Mouse (Mus musculus) bone marrow macrophage, adult 2 months (primary cell): ENCODE data around the gene Map10. TPM values are rescaled to one million over a fixed set of nuclear protein-coding genes. Genes with fewer than 3 reads are reported as not detected.

Source experiments
- H3K27ac ChIP-seq: 2 replicates; pipeline ENCODE4 v1.5.1; 2012; ENCODE audit warnings: low read depth, low read length; ENCODE audit not compliant: insufficient read depth
- H3K4me1 ChIP-seq: 2 replicates; pipeline ENCODE4 v1.6.1; 2012; ENCODE audit warnings: low read length; ENCODE audit not compliant: control insufficient read depth, insufficient read depth
- H3K4me3 ChIP-seq: 2 replicates; pipeline ENCODE4 v1.5.1; 2012; ENCODE audit warnings: mild to moderate bottlenecking, low read length, moderate library complexity; ENCODE audit not compliant: insufficient read depth
- CTCF ChIP-seq: IDR thresholded peaks from 2 replicates; pipeline ENCODE4 v1.5.1; 2012; ENCODE audit warnings: low read depth, mild to moderate bottlenecking, low read length, moderate library complexity
- POLR2A ChIP-seq: IDR thresholded peaks from 2 replicates; pipeline ENCODE4 v1.6.1; 2012; ENCODE audit warnings: mild to moderate bottlenecking, low read depth, low read length, borderline replicate concordance
- polyA plus RNA-seq: library from polyadenylated mRNA; stranded (reverse); fragments of >200 nt; gene quantifications from 2 replicates; pipeline ENCODE4 v1.2.4, GENCODE M21; 2012; ENCODE audit not compliant: missing spikeins, insufficient read depth, insufficient read length

Map10 gene
- polyA plus RNA-seq, 1 experiment = 0.92 TPM

DNA sequence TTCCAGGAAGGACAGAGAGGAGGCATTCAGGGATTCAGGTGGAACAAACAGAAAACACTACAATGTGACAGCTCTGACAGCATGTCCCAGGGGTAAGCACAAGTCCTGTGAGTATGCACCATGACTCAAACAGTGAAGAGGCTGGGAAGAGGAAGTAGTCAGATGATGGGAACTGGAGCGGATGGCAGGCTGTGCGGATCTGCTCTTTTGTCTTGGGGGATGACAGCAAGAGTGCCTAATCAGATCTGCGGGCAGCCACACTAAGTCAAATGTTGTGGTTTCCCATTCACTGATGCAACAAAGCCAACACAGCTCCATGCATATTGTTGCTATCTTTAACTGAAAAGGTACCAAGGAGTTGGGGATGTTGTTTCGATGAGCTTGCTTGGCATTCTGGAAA lies 20.2 kb upstream of the Map10 start:
- Histone ChIP-seq H3K27ac (no peak overlapping the region), H3K4me3 (no peak overlapping the region), H3K4me1 (peaks cover 24% of the 10 kb centered on the region)
- TF ChIP-seq POLR2A = no peak

DNA sequence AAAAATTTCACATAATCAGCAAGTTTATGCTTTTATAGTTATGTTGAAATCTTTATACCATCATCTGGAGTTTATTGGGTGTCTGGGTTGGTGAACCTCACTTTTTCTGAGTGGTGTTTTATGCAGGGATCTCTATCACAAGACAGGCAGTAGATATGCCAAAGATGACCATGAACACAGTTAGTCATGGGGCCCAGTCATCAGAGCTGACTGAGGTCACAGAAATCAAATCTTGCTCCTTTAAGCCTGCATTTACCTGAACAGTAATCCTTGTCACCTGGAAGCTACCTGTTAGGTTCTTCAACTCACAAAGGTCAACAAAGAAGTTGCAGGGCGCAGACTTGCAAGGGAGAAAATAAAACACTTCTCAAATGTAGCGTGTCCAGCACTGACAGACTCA lies 14.8 kb upstream of the Map10 start:
- TF ChIP-seq POLR2A (no peak), CTCF (no peak)
- Histone ChIP-seq H3K4me1 (peaks cover 7% of the 10 kb centered on the region), H3K4me3 (no peak overlapping the region), H3K27ac (no peak overlapping the region)

DNA sequence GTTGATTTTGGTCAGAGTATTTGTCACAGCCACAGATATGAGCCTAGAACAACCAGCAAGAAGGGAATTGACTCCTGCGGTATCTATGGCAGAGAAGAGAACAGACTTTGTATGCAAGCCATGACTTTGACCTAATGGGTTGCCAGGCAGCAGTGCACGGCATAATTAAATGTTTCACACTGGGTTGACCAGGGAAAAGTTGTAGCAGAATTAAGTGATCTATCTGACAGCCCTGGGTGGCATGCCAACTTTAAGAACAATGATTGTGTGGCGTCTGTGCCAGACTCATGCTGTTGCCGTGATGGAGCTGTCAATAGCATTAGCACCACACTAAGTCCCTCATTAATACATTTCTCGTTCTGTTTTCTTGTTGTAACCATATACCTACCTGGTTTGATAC lies 11.1 kb upstream of the Map10 start:
- Histone ChIP-seq H3K4me3 (no peak overlapping the region), H3K27ac (no peak overlapping the region), H3K4me1 (no peaks in the 10 kb centered on the region; the same call in 1 of the 2 replicates)
- TF ChIP-seq POLR2A (no peak), CTCF (no peak)

DNA sequence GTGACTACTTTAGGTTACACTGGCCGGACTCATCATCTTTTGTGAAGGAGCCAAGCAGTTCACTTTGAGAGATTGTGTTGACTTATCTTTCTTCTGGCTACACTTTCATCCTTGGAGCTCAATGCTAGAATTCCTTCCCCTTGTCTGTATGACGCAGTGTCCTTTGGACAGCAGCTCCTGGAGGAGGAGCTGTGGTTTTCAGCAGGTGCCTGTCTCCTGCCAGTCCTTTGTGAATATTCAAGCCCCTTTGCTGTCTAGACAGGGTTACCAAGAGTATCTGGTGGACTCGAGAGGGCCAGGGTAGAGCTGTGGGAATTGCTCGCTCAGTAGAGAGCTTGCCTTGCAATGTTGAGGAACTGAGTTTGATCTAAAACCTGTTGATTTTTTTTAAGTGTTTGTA lies 10.7 kb upstream of the Map10 start:
- Histone ChIP-seq H3K4me3 (no peak overlapping the region), H3K27ac (no peak overlapping the region), H3K4me1 (peaks cover under 1% of the 10 kb centered on the region; the same call in 1 of the 2 replicates)
- TF ChIP-seq CTCF (no peak), POLR2A (no peak)

DNA sequence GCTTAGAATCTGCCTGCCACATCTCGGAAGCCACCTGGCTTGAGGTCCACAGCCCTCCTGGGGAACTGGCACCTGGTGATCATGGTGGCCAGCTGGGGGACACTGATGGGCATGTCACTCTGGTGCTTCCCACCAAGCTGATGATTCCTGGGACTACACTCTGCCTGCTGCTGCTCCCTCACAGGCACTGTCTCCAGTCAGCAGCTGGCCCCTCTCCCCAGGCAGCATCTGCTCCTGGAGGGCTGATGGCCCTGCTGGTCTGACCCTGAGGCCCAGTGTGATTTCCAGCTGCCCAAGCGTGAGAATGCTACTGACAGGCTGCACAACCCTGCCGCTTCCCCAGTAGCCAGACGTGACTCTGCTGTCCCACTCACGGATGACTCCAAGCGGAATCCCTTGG lies 9.2 kb upstream of the Map10 start:
- H3K4me3 ChIP-seq = no peak overlapping the region
- no peak for TF ChIP-seq POLR2A
- TF ChIP-seq CTCF = no peak
- no peak overlapping the region for H3K27ac ChIP-seq
- peaks cover 2% of the 10 kb centered on the region; the same call in 1 of the 2 replicates for H3K4me1 ChIP-seq

DNA sequence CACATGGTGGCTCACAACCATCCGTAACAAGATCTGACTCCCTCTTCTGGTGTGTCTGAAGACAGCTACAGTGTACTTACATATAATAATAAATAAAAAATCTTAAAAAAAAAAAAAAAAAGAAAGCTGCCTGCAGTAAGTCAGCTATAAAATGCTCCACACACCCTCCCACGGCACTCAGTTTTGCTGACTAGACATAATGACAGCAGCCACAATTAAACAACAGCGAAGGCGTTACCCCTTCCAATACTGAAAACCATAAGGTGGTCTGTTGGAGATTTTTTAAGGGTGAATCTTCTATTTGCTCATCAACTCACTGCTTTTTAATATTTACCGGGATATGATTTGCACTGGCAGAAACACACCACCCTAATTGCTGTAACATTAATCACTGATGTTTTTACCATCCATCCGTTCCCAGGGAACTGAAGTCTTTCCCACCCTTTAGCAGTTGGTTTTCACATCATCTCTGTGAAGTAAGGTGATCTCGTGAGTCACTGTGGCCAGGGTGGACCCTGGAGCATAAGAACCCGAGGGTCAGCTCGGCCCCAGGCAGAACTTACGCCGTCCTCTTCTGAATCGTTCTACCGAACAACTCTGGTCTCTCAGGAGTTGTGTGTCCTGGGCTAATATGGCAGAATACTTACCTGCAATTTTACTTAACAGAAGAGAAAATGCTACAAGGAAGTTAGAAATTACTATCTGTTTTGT lies 7.5 kb upstream of the Map10 start:
- TF ChIP-seq CTCF (no peak), POLR2A (no peak)
- Histone ChIP-seq H3K27ac (no peak overlapping the region), H3K4me1 (peaks cover 2% of the 10 kb centered on the region; the same call in 1 of the 2 replicates), H3K4me3 (no peak overlapping the region)

DNA sequence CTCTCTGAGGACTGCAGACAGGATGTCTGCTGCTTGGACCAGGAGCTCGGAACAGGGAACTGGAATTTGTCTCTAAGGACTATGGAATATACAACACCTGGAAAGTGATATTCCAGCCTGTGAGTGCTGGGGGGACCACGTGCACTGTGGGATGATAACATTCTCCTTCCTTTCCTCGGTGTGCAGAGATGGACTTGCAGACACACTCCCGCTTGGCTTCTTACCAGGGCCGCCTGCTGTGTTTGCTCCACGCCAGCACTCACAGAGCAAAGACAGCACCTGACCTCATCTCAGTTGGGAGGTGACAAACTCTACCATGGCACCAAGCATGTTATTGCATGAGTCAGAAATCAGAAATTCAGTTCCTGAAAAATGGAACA lies 7.0 kb upstream of the Map10 start:
- TF ChIP-seq CTCF = no peak
- TF ChIP-seq POLR2A = no peak

DNA sequence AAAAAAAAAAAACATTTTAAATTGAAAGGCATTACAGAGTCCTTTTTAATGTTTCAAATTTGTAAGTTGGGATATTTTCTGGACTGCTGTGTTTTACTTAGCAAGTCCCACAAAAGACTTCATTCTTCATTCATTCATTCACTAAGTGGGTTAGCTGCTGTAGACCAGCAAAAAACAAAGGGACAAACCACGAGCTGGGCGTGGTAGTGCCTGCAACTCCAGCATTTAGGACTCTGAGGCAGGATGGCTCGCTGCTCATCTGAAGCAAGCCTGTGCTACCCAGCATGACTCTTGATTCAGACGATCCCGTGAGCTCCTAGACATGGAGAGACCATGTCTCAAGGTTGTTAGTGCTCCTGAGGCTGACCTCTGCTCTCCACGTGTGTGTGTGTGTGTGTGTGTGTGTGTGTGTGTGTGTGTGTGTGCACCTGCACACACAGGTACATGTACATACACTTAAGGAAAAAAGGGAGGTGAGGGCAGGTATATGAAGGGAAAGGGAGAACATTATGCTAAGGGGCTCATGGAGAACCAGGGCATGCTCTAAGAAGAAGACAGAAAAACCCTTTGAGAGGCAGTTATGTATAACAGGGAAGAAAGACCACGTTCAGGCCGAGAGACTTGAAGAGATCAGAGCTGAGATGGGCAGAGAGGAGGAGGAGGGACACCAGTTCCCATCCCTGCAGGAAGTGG lies 4.3 kb upstream of the Map10 start:
- peaks cover 2% of the 10 kb centered on the region; the same call in 1 of the 2 replicates for H3K4me1 ChIP-seq
- H3K4me3 ChIP-seq = no peak overlapping the region
- TF ChIP-seq POLR2A = no peak
- no peak for TF ChIP-seq CTCF
- no peak overlapping the region for H3K27ac ChIP-seq

More for the DNA sequence above, 7.0 kb upstream of the Map10 start:
- no peak overlapping the region for H3K27ac ChIP-seq
- peaks cover 2% of the 10 kb centered on the region; the same call in 1 of the 2 replicates for H3K4me1 ChIP-seq
- H3K4me3 ChIP-seq = no peak overlapping the region

DNA sequence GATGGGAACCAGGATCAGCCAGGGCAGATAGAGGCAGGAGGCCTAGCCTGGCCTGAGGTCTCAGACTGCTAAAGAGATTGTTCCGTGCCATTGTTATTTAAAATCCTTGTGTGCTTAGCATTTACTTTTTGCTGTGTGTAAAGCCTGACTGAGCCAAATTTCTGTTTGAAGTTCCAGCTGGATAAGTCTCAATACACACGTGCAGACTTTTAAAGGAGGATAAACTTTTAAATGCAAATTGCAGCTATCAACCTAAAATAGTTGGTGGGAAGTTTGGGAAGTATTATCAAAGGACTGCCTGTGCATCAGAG lies 3.8 kb upstream of the Map10 start:
- Histone ChIP-seq H3K4me1 (peaks cover 2% of the 10 kb centered on the region; the same call in 1 of the 2 replicates), H3K27ac (no peak overlapping the region), H3K4me3 (no peak overlapping the region)
- TF ChIP-seq POLR2A (no peak), CTCF (no peak)

DNA sequence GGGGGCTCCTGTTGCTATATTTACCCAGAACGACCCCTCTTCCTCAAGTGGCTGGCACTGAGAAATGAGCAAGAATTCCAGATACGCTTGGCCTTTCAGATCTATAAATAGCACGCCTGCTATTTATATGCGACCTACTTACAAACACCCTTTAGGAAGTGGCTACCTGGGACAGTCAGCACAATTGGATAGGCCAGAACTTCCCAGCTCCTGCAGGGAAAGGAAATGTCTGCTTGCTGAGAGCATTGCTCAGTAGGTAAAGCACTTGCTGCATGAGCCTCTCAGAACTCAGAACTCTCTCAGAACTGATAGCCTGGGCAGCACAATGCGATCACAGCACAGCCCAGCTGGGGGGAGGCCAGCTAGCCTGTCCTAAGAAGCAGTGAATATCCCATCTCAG lies 3.4 kb upstream of the Map10 start:
- no peak overlapping the region for H3K27ac ChIP-seq
- TF ChIP-seq POLR2A = no peak
- TF ChIP-seq CTCF = no peak
- peaks cover 4% of the 10 kb centered on the region; the same call in 1 of the 2 replicates for H3K4me1 ChIP-seq
- H3K4me3 ChIP-seq = no peak overlapping the region

DNA sequence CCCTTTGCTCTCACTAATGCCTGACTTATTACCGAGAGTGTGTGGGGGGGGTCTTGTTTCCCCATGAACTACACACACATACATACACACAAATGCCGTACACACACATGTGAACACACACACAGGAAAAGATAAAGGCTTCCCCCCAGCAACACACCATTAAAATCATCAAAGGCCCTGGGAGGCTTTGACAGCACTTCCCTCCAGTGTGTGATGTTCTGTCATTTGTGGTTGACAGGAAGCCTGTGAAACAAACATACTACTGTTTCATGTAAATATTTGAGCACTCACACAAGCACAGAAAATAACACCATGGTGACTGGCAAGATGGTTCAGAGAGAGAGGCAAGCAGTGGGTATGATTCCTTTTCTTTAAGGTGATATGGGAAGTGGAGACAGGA lies 2.4 kb upstream of the Map10 start:
- TF ChIP-seq CTCF (no peak), POLR2A (no peak)
- Histone ChIP-seq H3K4me1 (peaks cover 10% of the 10 kb centered on the region), H3K4me3 (no peak overlapping the region), H3K27ac (no peak overlapping the region)
